1 mouse cellular context compared by ENCODE assay signal in genomic region chr5:121452026-121452869, GRCm38 (mm10).
TF ChIP-seq lines count a peak whose summit lies in the region.

TSS of gene Erp29 (minus strand) at chr5:121452506.

TF ChIP-seq in CH12.LX, 34 proteins besides CTCF, POLR2A, EP300 and RAD21 (continued from another document):
- TF ChIP-seq MXI1 (IDR thresholded peaks at IDR 0.05; ENCODE audit: low read depth, low read length) (peak; percentile 61; the same call in 1 of the 2 replicates), HCFC1 (IDR thresholded peaks at IDR 0.05; ENCODE audit: low read depth, low read length) (peak; percentile 63), TCF12 (IDR thresholded peaks at IDR 0.05; ENCODE audit: low read depth, low read length) (peak; percentile 77), KAT2A (IDR thresholded peaks at IDR 0.05; ENCODE audit: insufficient replicate concordance, low read length) (0 out of 2 replicates have a peak, but pooled peaks have one; percentile 36), GABPA (IDR thresholded peaks at IDR 0.05; ENCODE audit: insufficient replicate concordance, low read depth, low read length) (no peak), JUN (IDR thresholded peaks at IDR 0.05; ENCODE audit: insufficient read depth, low read depth, low read length) (no peak), MAZ (IDR thresholded peaks at IDR 0.05; ENCODE audit: low read depth, low read length) (peak; percentile 40; the same call in 1 of the 2 replicates)
